Mouse (Mus musculus) adrenal gland (tissue): ENCODE measurements around the gene Hist1h3f.
"Not testable (repeated sequence)": the region's sequence is repeated elsewhere in the genome, so short reads cannot be mapped to it uniquely, and the experiment has no call there.

Experiments used
- intact Hi-C: fragments of 180-260 bp; cut with DNase I; formaldehyde crosslinking; loops from one replicate; pipeline ENCODE4 v1.15.1; 2025

Gene Hist1h3f

DNA sequence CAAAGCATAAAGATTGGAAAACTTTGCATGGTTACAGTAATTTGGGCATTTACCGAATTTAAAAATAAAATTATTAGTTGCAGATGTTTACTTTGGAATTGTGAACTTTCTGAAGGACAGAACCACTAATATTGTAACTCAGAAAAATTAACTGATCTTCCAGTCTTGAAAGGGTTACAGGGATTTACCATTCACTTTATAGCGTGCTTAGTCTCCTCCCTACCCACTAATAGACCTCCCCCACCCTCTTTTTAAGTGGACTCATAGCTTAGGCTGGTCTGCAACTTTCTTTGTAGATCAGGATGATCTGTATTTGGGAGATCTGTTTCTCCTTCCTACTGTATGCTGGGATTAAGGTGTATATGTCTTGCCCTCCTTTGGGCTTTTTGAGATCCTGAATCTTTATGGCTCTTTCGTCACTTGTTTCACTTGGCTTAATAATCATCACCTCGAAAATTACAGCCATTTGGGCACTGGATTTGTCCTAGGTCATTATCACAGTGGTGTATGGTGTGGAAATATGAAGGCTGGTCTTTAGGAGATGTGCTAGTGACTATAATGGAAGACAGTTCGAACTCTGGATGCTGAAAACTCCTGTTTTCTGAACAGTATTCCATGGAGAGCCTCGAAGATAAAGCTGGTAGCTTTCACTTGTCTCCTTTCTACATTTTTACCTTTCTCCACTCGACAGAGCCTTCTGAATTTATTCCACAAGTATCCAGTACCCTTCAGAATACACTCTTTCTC is 7.6 kb upstream of the Hist1h3f start:
- intact Hi-C loops: no loop called here

DNA sequence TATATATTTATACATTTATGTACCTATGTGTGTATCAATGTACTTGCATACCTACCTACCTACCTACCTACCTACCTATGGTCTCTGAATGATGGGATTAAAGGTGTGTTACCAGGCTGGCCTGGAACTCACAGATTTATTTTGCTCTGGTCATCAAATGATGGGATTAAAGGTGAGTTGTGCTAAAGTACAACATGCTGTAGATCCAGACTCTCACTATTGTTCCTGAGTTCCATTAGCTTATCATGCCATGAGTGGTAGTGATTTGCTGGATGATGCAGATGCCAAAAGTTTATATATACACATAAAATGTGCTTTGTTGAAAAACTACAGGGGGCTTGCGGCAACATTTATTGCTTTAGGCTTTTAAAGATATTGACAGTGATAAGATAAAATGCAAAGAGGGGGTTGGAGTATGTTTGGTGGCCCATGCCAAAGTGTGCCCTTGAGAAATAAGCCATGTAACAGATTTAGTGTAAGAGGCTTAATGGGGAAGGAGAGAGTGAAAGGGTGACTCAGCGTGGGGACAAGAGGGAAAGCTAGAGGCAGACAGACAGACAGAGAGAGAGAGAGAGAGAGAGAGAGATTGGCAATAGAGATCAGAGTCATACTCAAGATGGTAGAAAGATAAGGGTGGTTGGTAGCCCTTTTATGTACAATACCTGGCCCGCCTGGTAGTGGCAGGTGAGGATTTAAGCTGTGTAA is 6.7 kb upstream of the Hist1h3f start:
- intact Hi-C loops: no loop called here

DNA sequence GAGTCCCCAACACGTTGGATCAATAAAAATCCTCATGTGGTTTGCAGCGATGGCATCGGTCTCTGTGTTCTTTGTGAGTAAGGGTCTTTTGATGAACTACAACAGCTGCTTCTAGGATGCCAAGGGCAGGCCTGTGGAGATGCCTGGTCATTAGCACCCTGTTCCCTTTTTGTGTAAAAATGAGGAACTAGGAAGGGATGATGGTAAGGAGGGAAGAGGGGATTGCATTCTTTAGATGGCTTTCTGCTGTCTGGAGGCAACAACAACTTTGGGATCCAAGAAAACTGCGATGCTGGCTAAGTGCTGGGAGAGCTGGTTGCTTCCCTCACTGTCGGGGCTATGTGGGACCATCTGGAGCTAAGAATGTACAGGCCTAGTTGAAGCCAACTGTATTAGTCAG is 5.6 kb upstream of the Hist1h3f start:
- intact Hi-C loops: no loop called here

DNA sequence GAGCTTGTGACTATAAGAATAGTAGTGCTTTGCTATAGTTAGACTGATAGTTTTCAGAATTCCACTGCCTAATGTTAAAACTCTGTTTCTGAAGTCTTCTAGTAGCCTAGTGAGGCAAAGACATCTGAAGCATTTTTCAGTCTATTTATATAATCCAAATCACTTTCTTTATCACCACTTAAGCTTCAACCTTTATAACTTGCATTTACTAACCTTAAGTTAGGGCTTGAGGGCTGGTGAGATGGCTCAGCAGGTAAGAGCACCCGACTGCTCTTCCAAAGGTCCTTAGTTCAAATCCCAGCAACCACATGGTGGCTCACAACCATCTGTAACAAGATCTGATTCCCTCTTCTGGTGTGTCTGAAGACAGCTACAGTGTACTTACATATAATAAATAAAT is 4.0 kb upstream of the Hist1h3f start:
- intact Hi-C loops: not testable (repeated sequence)

DNA sequence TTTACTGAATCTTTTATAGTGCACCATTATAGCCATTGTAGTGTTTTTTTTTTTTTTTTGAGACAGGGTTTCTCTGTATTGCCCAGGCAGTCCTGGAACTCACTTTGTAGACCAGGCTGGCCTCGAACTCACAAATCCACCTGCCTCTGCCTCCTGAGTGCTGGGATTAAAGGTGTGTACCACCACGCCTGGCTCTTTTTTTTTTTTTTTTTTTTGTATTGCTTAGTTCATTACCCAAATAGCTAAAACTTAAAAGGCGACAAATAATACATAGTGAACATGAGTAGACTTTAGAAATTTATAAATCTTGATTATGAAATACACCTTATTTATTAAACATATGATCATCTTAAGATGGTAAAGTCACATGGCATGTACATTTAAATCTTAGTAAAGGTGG is 2.4 kb upstream of the Hist1h3f start:
- intact Hi-C loops: no loop called here

DNA sequence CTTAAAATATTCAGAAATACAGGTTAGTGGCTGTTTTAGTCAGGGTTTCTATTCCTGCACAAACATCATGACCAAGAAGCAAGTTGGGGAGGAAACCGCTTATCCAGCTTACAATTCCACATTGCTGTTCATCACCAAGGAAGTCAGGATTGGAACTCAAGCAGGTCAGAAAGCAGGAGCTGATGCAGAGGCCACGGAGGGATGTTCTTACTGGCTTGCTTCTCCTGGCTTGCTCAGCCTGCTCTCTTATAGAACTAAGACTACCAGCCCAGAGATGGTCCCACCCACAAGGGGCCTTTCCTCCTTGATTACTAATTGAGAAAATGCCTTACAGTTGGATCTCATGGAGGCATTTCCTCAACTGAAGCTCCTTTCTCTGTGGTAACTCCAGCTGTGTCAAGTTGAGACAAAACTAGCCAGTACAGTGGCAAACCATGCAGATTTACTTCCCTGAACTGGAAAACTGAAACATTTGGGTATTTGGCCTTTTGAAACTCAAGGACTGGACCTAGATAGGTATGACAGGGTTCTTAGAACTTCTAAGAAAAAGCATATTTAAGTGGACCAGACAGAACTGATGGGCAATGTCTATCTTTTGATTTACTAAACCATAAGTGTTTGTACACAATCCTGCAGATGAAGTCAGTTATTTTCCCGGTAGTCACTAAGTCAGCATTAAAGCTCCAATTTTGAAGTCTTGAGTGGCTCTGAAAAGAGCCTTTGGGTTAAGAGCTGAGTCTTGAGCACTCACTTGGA is 1.4 kb upstream of the Hist1h3f start:
- intact Hi-C loops: not testable (repeated sequence)

DNA sequence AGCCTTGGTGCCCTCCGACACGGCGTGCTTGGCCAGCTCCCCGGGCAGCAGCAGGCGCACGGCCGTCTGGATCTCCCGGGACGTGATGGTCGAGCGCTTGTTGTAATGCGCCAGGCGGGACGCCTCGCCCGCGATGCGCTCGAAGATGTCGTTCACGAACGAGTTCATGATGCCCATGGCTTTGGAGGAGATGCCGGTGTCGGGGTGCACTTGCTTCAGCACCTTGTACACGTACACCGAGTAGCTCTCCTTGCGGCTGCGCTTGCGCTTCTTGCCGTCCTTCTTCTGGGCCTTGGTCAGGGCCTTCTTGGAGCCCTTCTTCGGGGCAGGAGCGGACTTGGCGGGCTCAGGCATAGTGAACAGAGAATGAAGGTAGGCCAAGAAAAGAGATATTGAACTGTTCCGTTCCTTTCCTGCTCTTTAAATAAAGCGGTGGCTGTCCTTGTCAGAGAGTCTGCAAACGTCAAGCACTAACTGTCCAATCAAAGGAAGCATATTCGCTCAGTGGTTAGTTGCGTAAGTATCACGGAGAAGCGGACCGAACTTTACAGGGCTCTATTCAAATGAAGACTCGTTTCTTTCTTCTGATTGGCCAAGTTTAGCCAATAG is 749 bp upstream of the Hist1h3f start, which contains the start of gene Hist1h2bh:
TSS of gene Hist1h2bh (minus strand) at position 394 of the 609 bp plus-strand sequence.
- intact Hi-C loops: not testable (repeated sequence)

DNA sequence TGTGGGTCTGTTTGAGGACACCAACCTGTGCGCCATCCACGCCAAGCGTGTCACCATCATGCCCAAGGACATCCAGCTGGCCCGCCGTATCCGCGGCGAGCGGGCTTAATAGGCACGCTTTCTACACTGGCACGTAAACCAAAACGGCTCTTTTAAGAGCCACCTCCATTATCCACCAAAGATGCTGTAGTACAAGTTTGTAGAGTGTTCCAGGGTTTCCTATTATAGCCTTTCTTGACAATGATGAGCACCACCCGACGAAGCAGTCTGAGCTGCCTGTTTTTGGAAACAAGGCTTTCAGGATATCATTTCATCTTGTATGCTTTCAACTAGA is 902 bp downstream of the Hist1h3f start:
- intact Hi-C loops: not testable (repeated sequence)

DNA sequence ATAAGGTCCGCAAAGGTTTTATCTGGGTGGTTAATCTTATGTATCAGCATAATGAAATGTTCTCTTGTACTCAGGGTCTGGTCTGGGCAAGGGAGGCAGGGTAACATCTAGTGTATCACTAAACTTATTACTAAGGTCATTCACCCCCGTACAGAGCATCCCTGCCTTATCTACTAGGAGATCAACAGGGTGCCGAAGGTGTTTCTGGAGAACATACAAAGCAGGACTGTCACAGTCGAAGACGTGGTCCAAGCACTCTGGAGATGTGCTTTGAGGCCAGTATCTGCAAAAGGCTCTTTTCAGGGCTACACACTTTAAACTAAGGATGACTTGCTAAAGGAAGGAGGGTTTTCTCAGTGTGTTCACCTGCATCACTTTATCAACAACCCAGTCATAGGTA is 2.8 kb downstream of the Hist1h3f start:
- intact Hi-C loops: no loop called here

DNA sequence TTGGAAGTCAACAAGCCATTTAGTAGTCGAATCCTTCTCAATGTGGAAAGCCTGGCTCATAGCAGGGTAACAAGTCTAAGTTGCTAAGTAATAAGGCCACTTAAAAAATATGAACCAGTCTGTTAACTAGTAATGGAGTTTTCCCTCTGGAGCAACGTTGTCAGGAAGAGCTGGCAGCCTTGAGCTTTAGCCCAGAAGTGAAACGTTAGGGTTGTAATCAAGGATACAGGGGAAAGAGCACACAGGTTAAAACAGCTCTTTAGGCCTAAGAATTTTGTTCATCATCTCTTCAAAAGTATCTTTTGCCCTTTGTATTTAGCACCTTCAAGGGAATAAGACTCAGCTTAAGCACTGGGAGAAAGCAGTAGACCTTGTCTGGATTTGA is 6.9 kb downstream of the Hist1h3f start:
- intact Hi-C loops: no loop called here

DNA sequence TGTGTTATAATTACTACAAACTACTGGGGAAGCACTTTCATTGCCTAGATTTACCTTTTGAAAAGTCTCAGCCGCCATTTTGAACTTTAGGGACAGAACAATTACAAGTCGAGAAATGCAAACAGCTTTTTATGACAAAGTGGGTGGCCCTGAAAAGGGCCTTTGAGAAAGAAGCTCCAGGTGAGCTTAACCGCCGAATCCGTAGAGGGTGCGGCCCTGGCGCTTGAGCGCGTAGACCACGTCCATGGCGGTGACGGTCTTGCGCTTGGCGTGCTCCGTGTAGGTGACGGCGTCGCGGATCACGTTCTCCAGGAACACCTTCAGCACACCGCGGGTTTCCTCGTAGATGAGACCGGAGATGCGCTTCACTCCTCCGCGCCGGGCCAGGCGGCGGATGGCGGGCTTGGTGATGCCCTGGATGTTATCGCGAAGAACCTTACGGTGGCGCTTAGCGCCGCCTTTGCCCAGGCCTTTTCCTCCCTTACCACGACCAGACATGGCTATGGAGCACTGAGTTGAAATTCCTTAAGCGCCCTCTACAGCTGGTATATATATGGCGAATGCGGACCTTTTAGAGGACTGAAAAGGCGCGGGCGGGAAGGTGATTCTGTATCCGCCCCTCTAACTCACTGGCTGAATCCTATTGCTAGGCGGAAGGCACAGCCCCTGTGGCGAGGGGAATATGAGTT is 7.4 kb downstream of the Hist1h3f start, which contains the start of gene Hist1h4f:
TSS of gene Hist1h4f (minus strand) at position 503 of the 689 bp plus-strand sequence.
- intact Hi-C loops: not testable (repeated sequence)

DNA sequence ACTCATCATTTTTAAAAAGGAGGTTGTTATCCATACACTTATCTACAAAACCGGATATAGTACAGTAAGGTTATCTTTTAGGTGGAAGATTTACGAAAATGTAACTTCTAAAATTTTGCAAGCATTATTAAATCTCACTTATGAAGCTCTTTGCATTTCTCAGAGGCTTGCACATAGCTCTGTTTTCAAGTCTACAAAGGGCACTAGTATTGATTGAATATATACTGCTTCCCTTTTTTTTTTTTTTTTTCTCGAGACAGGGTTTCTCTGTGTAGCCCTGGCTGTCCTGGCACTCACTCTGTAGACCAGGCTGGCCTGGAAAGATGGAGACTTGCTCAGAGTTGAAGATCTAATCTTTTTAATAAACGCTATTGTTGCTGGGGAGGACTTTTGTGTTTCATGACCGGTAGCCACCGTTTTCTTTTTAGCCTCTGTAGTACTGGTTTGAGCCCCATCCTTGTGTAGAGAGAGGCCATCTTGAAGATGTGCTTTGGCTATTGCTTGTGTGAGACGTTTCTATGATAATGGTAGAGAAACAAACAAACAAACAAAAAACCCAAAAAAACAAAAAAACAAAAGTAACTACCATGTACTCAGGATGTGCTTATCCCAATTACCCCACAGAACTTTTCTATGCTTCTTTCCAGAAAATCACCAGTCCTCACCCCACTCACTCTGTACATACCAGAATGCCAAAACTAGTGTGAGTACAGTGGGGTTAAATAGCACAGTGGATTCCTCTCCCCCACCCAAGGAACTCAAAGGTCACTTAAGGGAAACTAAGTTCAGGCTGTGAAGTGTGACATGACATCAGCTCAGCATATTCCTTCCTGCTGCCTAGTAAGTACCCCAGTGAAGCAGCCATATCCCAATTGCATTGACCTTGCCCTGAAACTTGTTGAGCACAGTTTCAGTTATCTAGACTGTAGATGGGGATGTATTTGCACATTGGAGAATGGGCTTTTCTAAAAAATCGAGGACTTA is 8.4 kb downstream of the Hist1h3f start:
- intact Hi-C loops: no loop called here

DNA sequence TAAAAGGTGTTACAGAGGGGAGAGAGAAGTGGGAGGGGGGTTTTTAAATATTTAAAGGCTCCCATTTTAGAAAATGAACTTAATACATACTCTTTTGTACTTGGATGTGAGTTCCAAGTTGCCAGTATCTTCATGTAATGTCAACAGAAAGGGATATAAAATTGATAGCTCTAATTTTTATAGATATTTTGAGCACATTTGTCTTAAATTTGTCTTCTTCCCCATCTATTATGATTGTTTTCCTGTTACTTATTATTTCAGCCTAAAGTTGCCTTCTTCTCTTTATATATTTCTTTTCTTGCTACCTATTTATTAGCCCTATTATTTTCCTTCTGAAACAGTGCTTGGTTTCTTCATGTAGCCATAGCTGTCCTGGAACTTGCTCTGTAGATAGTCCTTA is 9.1 kb downstream of the Hist1h3f start, which contains the start of gene Hist1h1d:
TSS of gene Hist1h1d (plus strand) at position 301 of the 400 bp plus-strand sequence.
- intact Hi-C loops: no loop called here

DNA sequence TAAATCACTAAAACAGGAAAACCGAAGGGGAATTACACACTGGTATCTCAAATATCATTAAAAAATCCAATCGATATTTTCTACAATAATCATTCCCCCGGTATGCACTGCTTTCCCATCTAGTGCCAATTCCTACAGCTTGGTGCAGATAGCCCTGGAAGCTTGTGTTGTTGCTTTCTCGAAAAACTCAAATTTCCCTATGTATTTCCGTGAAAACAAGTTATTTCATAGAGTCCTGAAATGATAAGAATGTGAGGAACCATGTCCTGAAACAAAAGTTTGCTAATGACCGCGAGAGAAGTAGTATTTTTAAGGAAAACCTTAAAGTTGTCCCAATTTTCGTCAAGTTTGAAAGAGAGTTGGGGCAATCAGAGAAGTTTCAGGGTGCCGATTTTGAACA is 10.5 kb downstream of the Hist1h3f start:
- intact Hi-C loops: no loop called here

DNA sequence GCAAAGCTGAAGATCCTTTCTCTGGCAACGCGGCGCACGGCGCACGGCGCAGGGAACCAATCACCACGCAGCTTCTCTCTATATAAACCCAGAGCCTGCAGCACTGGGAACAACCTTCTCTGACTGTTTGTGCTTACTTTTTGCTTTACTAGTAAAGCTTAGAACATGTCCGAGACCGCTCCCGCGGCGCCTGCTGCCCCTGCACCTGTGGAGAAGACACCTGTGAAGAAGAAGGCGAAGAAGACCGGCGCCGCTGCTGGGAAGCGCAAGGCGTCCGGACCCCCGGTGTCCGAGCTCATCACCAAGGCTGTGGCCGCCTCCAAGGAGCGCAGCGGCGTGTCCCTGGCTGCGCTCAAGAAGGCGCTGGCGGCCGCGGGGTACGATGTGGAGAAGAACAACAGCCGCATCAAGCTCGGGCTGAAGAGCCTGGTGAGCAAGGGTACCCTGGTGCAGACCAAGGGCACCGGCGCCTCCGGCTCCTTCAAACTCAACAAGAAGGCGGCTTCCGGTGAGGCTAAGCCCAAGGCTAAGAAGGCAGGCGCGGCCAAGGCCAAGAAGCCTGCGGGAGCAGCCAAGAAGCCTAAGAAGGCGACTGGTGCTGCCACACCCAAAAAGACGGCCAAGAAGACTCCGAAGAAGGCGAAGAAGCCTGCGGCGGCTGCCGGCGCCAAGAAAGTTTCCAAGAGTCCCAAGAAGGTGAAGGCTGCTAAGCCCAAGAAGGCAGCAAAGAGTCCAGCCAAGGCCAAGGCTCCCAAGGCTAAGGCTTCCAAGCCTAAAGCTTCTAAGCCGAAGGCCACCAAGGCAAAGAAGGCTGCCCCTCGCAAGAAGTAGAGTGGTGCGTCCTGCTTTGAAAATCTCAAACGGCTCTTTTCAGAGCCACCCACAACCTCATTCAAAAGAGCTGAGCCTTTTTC is 11.3 kb downstream of the Hist1h3f start:
- intact Hi-C loops: no loop called here

DNA sequence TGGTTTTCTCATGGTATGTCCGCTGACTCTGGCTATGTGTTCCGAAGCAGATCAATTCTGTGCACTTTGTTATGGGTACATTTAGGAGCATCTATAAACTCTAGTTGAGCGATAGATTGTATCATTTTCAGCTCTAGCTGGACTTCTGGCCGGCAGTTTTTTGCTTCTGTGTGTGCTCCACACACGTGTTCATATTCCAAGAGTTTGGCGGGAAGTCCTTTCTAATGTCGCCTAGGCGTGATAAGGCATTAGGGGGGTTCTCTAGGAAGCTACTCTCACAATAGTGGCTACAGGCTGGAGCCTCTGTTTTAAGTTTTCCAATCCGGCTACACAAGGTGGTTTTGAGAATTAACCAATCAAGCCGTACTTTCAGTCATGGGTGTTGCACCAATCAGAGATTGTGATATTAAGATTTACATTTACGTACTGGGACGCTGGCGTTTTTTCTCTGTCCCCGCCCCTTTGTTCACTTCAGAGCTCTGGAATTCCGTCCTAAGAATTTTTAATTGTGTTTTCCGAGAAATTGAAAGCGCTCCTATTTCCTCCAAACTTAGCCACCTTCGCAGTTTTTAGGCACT is 12.1 kb downstream of the Hist1h3f start:
- intact Hi-C loops: no loop called here

DNA sequence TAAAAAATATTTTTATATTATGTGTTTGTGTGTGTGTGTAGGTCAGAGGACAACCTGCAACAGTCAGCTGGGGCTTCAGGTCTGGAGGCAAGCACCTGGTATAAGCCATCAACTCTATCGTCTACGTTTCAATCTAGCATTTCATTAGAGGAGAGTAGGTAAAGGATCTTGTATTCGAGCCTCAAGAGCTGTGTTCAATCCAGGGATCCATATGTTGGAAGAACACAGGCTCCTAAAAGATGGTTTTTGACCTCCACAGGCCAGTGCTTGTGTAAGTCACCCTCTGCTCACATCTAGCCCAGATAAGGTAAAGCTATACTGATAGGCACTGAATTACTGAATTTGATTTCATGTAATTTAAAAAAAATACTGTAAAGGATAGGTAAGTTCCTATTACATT is 13.1 kb downstream of the Hist1h3f start:
- intact Hi-C loops: no loop called here

DNA sequence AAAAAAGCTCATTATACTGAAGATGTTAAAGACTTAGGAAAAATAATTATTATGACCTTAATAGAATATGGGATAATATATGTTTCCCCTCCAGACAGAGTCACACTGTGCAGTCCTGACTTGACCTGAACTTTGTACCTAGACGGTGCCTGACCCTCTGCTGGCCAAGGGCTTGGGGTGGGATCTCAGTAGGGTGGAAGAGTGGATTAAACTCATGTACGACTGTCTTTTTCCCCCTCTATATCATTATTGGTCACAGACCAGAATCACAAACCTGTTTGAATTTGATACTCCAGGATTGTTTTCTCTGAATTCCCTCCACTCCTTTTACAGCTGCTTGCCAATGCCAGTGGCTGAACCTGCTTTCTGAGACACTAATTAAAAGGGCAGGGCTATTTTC is 16.8 kb downstream of the Hist1h3f start:
- intact Hi-C loops: not testable (repeated sequence)
